Mouse (Mus musculus) C2C12 (cell line): Measurements from ENCODE around the gene Adnp.

Source experiments
- CEBPB ChIP-seq: IDR thresholded peaks from one replicate; pipeline ENCODE4 v1.6.1; 2011; ENCODE audit warnings: low read depth, mild to moderate bottlenecking, control low read depth, moderate library complexity
- CTCF ChIP-seq: IDR thresholded peaks from one replicate; pipeline ENCODE4 v1.5.1; 2011; ENCODE audit not compliant: control insufficient read depth, insufficient read depth, insufficient read length
- FOSL1 ChIP-seq: IDR thresholded peaks from one replicate; pipeline ENCODE4 v1.8.0; 2011; ENCODE audit warnings: mild to moderate bottlenecking, low read length; ENCODE audit not compliant: poor library complexity, insufficient read depth, severe bottlenecking
- MAX ChIP-seq: IDR thresholded peaks from one replicate; pipeline ENCODE4 v1.6.1; 2011; ENCODE audit warnings: mild to moderate bottlenecking, control low read depth
- MYOD1 ChIP-seq: IDR thresholded peaks from one replicate; pipeline ENCODE4 v1.6.1; 2011; ENCODE audit warnings: low read depth; ENCODE audit not compliant: control insufficient read depth, insufficient read length
- MYOG ChIP-seq: IDR thresholded peaks from one replicate; pipeline ENCODE4 v1.6.1; 2011; ENCODE audit not compliant: control insufficient read depth, insufficient read length; ENCODE audit errors: extremely low read depth
- USF1 ChIP-seq: IDR thresholded peaks from one replicate; pipeline ENCODE4 v1.6.1; 2011; ENCODE audit warnings: low read depth, mild to moderate bottlenecking, control low read depth, moderate library complexity

GRCm38 (mm10) chr2:168242841-168243240, 35.9 kb upstream of the Adnp start:
- TF ChIP-seq CTCF (no peak), MAX (no peak), USF1 (no peak), CEBPB (no peak), MYOG (no peak), FOSL1 (no peak), MYOD1 (no peak)
